Mouse (Mus musculus) stomach, embryonic 16.5 days (tissue): ENCODE measurements at regions not wholly inside any gene's neighbourhood (a gene's known extent, or its start where the extent isn't known, plus 50 kb on each side); places are given as distances from the start of the nearest gene placed in this dataset.

ENCODE experiments used
- ATAC-seq: fragments of 200-750 bp; cut with Nextera tagmentation; 2 replicates; pipeline ENCODE4 v1.8.0; 2017; ENCODE audit warnings: moderate number of reproducible peaks, moderate TSS enrichment; ENCODE audit not compliant: insufficient read depth, low FRiP score
- H3K27ac ChIP-seq: fragments of 300-500 bp; sonication (generic); 2 replicates; pipeline ENCODE4 v1.5.1; 2014; ENCODE audit warnings: low read length
- H3K27me3 ChIP-seq: fragments of 300-500 bp; sonication (generic); 2 replicates; pipeline ENCODE4 v1.6.1; 2014; ENCODE audit warnings: low read length, control low read depth, mixed read lengths; ENCODE audit not compliant: control insufficient read depth, insufficient read depth
- H3K36me3 ChIP-seq: fragments of 300-500 bp; sonication (generic); 2 replicates; pipeline ENCODE4 v1.6.1; 2014; ENCODE audit warnings: low read length; ENCODE audit not compliant: control insufficient read depth, insufficient read depth
- H3K4me1 ChIP-seq: fragments of 300-500 bp; sonication (generic); 2 replicates; pipeline ENCODE4 v1.6.1; 2014; ENCODE audit warnings: low read length, control low read depth, mixed read lengths; ENCODE audit not compliant: control insufficient read depth, insufficient read depth
- H3K4me2 ChIP-seq: fragments of 300-500 bp; sonication (generic); 2 replicates; pipeline ENCODE4 v1.6.1; 2014; ENCODE audit warnings: low read depth, low read length, mixed read lengths
- H3K4me3 ChIP-seq: fragments of 300-500 bp; sonication (generic); replicated peaks from 2 replicates; pipeline ENCODE4 v1.5.1; 2014; ENCODE audit warnings: mild to moderate bottlenecking, low read length
- H3K9ac ChIP-seq: fragments of 300-500 bp; sonication (generic); 2 replicates; pipeline ENCODE4 v1.6.1; 2014; ENCODE audit warnings: low read length
- H3K9me3 ChIP-seq: fragments of 300-500 bp; sonication (generic); replicated peaks from 2 replicates; pipeline ENCODE4 v1.6.1; 2016; ENCODE audit warnings: low read length, control low read depth; ENCODE audit not compliant: control insufficient read depth
- WGBS: fragments of 180-500 bp; shearing (Covaris S2); extraction: QIAGEN DNeasy Blood & Tissue Kit; methylation state at CpG from one replicate; pipeline ENCODE4 v1.1.7; 2014; 5-methylcytosine and 5-hydroxymethylcytosine counted together

DNA sequence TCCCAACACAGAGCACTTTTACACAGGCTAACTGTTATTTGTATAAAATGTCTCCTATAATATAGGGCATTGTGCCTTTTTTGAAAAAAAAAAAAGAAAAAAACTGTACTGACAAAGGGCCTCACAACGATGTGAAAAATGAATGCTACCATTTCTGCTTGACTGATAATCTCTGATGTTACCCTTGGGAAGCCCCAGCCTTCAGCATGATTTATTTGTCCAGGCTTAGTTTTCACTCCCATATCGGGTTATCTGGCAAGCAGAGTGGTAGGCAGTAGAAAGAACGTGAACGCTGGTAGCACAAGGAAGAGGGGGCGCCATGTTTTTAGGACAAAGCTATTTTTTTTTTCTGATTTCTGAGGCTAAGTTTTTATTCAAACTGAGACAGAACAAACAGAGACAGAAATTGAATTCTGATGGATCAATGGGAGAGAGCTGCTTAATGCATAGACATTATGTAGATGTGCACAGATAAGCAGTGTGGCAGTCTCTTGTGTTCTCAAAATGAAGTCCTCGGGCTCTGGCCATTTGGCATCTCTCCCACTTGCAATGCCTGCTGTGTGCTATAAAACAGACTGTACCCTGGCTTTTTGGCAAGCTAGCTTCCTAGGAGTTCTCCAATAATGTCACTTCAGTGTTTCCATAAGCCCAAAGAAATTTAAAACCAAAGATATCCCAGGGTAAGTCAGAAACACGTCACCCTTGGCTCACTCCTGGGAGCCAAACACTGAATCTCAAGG, 139.3 kb downstream of the Gm19410 start:
- 53% methylated on average over 7 of the region's 7 CpGs for WGBS
- ATAC-seq: no peak
- no peak overlapping the region for H3K9ac ChIP-seq
- H3K36me3 ChIP-seq: no peaks in the 10 kb centered on the region
- no peaks in the 10 kb centered on the region for H3K9me3 ChIP-seq
- H3K4me3 ChIP-seq: no peak overlapping the region
- no peaks in the 10 kb centered on the region for H3K4me1 ChIP-seq
- H3K27ac ChIP-seq: no peak overlapping the region
- H3K4me2 ChIP-seq: no peak overlapping the region
- H3K27me3 ChIP-seq: no peaks in the 10 kb centered on the region

DNA sequence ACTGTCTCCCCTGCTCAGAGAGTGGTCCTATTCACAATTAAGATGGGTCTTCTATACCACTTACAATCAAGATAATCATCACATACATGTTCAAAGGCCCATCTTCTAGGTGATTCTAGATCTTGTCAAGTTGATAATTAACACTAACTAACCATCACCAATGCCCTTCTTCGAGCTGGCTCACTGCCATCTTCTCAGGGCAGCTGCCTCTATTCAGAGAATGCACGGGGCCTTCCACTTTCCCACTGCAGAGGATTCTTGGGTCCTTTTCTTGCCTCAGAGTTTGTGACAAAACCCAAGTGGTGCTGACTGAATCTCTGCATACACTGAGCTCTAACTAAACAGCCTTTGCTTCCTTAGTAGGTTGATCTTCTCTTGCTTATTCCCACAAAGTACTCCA, 142.4 kb downstream of the Gm19410 start:
- Histone ChIP-seq H3K4me1 (0 out of 2 replicates have a peak, but pooled peaks cover 5% of the 10 kb centered on the region), H3K9me3 (no peaks in the 10 kb centered on the region), H3K4me2 (no peak overlapping the region), H3K27me3 (no peaks in the 10 kb centered on the region), H3K9ac (no peak overlapping the region), H3K4me3 (no peak overlapping the region), H3K27ac (no peak overlapping the region), H3K36me3 (no peaks in the 10 kb centered on the region)
- ATAC-seq: no peak
- WGBS: 70% methylated on average over 2 of the region's 2 CpGs

DNA sequence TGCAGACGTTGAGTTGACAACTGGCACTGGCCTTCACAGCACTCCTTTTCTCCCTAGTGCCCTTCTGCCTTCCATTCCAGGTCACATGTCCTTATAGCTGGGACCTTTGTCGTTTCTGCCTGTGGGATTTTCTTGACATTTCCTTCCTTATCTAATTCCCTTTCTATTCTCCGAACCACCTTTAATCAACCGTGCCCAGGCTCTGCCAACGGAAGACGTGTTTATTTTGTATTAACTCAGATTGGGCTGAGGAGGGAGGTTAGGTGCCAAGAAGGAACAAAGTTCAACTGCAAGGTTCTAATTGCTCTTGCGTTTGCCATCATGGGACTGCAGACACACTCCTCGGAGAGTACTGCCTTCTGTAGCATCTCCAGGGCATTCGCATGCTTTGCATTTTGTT, 146.7 kb downstream of the Gm19410 start:
- H3K4me2 ChIP-seq: no peak overlapping the region
- peak; percentile 77; the same call in 1 of the 2 replicates for ATAC-seq
- H3K4me1 ChIP-seq: peaks cover 16% of the 10 kb centered on the region
- no peak overlapping the region for H3K4me3 ChIP-seq
- H3K27ac ChIP-seq: peak overlapping the region; percentile 73
- H3K27me3 ChIP-seq: no peaks in the 10 kb centered on the region
- H3K9me3 ChIP-seq: no peaks in the 10 kb centered on the region
- H3K36me3 ChIP-seq: no peaks in the 10 kb centered on the region
- WGBS: 55% methylated on average over 9 of the region's 9 CpGs
- H3K9ac ChIP-seq: no peak overlapping the region

- peak overlapping the region; percentile 24; the same call in 1 of the 2 replicates for H3K27ac ChIP-seq
These were observed 150.4 kb downstream of the Gm19410 start for GRCm38 (mm10) chr8:35915878-35916518.

GRCm38 (mm10) chr8:35917573-35917972, 152.0 kb downstream of the Gm19410 start:
- Histone ChIP-seq H3K27ac (no peak overlapping the region), H3K4me3 (no peak overlapping the region), H3K4me1 (peaks cover 16% of the 10 kb centered on the region), H3K4me2 (no peak overlapping the region), H3K9ac (no peak overlapping the region), H3K36me3 (no peaks in the 10 kb centered on the region), H3K27me3 (no peaks in the 10 kb centered on the region), H3K9me3 (no peaks in the 10 kb centered on the region)
- WGBS: 75% methylated on average over 3 of the region's 3 CpGs
- ATAC-seq: no peak

More at GRCm38 (mm10) chr8:35915878-35916518, 150.4 kb downstream of the Gm19410 start:
- H3K9me3 ChIP-seq: no peaks in the 10 kb centered on the region
- no peak overlapping the region for H3K4me3 ChIP-seq
- H3K27me3 ChIP-seq: no peaks in the 10 kb centered on the region
- H3K9ac ChIP-seq: no peak overlapping the region
- 28% methylated on average over 10 of the region's 10 CpGs for WGBS
- ATAC-seq: peak; percentile 20; the same call in 1 of the 2 replicates
- no peaks in the 10 kb centered on the region for H3K36me3 ChIP-seq
- peaks cover 16% of the 10 kb centered on the region for H3K4me1 ChIP-seq
- no peak overlapping the region for H3K4me2 ChIP-seq

DNA sequence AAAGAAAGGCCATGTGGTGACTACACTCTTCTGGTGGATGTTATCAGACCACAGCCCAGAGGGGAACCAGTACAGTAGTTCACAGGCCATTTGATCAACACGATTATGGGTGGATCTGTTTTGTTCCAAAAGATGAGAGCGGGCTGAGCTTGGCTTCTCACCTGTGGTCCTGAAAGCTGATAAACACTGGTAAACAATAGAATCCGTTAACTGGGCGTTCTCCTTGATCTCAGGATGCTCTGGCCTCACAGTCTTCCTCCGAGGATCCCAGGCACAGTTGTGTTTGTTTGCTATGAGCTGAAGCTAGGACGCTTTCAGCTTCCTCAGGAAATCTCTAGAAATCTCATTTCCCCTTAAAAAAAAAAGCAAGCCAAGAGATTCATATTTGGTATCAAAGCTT, 153.9 kb downstream of the Gm19410 start:
- Histone ChIP-seq H3K27ac (no peak overlapping the region), H3K4me2 (no peak overlapping the region), H3K4me1 (peaks cover 11% of the 10 kb centered on the region), H3K27me3 (no peaks in the 10 kb centered on the region), H3K9me3 (no peaks in the 10 kb centered on the region), H3K36me3 (no peaks in the 10 kb centered on the region), H3K4me3 (no peak overlapping the region), H3K9ac (no peak overlapping the region)
- no peak for ATAC-seq
- 59% methylated on average over 6 of the region's 6 CpGs for WGBS

- Histone ChIP-seq H3K4me3 (no peak overlapping the region), H3K9ac (no peak overlapping the region), H3K4me2 (no peak overlapping the region), H3K27ac (0 out of 2 replicates have a peak overlapping the region, but pooled peaks have one; percentile 8), H3K27me3 (no peaks in the 10 kb centered on the region), H3K9me3 (no peaks in the 10 kb centered on the region), H3K36me3 (no peaks in the 10 kb centered on the region), H3K4me1 (peaks cover 11% of the 10 kb centered on the region)
- 30% methylated on average over 8 of the region's 8 CpGs for WGBS
- ATAC-seq: no peak; the same call in 1 of the 2 replicates
These were observed 154.5 kb downstream of the Gm19410 start for GRCm38 (mm10) chr8:35919859-35920675.

GRCm38 (mm10) chr8:35924026-35924425, 158.4 kb downstream of the Gm19410 start:
- Histone ChIP-seq H3K4me2 (no peak overlapping the region), H3K27me3 (no peaks in the 10 kb centered on the region), H3K4me1 (no peaks in the 10 kb centered on the region; the same call in 1 of the 2 replicates), H3K9me3 (no peaks in the 10 kb centered on the region), H3K9ac (no peak overlapping the region), H3K27ac (no peak overlapping the region), H3K4me3 (no peak overlapping the region), H3K36me3 (no peaks in the 10 kb centered on the region)
- WGBS: 89% methylated on average over 1 of the region's 1 CpGs
- ATAC-seq: no peak
